Mouse (Mus musculus): Measurements from ENCODE around the gene Nf2.

Nf2 gene

DNA sequence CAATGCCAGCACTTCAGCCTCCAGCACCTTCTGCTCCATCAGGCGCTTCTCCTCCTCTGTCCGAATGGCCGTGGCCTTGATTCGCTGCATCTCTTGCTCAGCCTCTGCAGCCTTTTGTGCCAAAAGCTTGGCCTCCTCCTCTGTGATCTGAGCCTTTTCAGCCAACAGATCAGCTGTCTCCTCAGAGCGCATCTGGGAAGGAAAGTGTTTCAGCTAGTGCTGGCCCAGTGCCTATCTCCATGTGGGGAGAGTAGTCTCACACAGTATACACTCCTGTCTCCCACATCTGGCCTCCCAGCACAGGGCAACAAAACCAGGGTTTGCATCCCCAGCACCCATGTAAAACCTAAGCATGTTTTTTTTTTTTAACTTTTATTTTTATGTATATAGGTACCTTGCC lies 59.6 kb downstream of the Nf2 start:
- no peak for DNase-seq

DNA sequence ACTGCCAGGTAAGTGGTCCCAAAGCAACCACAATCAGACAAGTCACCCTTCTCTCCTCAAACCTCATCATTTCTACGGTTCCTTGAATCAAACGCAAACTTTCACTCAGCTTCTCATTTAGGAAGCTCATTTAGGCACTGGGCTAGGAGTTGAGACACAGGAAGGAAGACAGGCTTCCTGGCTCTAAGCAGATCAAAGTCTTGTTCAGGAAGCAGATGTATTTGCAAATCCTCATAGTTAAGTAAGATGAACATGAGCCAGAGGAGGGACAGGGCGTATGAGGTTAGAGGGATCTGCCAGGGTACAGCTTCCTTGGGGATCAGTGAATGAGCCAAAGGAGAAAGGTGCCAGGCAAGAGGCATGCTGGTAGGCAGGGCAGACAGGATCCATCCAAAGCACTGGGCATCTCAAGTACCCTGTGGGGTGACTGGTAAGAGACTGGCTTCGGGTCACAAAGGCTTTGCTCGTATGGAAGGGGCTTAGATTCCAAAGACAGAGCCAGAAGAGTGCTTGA lies 64.7 kb downstream of the Nf2 start:
- no peak for DNase-seq

DNA sequence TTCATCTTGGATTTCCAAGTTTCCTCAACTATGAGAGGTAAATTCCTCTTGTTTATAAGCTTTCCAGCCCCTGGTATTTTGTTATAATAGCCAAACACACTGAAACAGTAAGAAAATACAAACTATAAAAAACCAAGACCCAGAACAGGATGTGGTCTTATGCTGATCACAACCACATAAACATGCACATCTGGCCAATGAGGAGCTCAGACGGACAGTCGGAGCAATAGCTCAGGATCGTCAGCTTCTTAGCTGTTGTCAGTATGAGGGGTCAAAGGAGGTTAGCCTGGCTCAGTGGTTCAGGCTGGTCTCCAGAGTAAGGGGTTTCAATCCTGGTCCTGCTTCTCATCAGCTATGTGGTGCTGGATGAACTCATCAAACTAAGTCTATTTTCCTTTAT lies 66.2 kb downstream of the Nf2 start:
- no peak for DNase-seq

DNA sequence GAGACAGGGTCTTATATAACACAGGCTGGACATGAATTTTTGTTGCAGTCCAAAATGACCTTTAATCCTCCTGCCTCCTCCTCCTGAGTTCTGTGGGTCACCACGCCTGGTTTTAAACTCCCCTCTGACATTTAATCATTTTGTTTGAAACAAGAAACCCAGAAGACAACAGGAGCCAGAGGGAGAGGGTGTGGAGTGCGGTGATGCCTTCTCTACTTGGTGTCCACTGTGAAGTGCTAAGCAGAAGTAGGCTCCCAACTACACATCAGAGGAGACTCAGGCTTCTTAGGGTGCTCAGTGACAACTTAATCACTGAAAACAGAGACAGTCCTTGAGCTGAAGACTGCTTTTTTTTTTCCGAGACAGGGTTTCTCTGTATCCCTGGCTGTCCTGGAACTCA lies 68.4 kb downstream of the Nf2 start:
- DNase-seq = no peak

DNA sequence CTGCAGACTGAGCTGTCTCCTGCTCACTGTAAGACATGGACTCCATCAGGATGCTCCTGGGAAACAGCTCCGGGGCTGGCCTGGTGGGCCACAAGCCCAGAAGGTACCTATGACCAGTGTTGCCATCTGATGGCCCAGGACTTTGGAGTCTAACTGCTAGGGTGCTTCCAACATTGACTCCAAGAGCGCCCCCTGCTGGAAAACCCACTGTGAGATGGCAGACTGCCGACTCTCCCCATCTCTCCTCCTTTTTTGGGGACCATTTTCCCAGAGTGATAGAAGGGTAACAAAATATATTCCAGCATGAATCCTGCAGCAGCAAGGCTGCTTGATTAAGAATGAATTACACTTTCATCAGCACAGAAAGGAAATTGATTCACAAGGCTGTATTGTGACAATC lies 76.4 kb downstream of the Nf2 start:
- DNase-seq = peak; percentile 51

DNA sequence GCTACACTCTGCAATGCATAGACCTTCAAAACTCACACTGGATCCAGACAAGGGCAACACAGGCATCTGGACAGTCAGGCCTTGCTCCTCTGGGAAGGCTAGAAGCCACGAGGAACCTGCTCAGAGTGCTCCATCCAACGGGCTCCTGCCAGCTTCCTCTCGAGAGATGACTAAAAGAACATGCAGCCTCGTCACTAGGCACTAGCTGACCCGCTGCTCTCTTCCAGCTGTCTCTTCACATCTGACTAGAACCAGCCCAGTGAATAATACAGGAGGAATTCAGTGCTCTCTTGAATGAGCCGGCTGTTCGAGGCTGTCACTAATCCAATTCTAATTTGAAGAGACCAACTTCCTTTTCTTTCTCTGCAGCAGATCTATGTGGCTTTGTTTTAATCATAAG lies 77.6 kb downstream of the Nf2 start:
- no peak for DNase-seq

DNA sequence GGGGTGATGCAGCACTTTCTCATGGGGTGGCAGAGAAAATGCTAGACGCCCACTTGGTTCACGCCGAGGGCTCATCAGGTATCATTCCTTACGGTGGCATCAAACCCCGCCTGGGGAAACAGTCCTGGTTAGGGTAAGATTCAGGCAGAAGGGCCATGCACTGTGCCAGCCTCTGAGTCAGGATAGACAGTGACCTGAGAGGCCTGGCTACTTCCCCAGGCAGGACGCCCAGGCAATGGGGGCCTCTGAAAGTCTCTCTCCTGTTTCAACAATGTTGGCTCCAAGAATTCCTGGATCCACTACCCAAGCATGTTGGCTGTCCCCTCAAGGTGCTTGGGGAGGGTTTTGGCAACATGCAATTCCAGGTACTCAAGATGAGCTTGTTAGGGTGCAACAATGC lies 79.5 kb downstream of the Nf2 start:
- no peak for DNase-seq

DNA sequence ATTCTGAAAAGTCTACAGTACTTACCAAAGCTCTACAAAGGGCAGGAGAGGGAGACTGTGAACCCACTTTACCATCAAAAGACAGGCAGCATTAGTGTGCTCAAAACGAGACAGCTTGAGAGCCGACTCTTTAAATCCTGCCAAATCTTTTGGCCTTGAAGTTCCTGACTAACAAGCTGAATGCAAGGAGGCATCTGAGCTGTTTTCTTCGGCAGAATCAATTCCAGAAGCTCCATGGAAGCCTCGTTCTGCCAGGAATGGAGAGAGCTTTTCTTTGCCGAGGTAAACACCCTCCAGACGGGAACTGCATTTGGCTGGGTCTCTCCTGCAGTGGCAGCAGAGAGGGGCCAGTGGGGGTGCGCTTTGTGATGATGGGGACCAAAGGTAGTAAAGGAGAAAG lies 80.0 kb downstream of the Nf2 start:
- DNase-seq = no peak

DNA sequence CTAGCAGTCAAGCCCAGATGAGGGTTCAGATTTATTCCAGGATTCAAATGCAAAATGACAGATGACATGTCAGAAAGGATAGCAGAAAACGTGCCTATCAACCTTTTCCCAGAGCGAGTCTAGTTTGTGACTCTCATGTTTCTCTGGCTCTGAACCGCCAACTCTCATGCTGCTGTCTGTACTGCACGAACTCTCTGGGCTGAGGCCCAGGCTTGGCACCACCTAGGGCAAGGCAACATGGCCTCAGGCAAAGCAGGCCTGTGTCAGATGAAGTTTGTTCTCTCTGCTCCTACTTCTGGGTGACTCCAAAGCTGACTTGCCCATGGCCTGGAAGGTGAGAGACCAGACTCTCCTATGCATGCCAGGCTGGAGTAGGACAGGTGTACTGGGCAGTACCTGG lies 80.9 kb downstream of the Nf2 start:
- no peak for DNase-seq

DNA sequence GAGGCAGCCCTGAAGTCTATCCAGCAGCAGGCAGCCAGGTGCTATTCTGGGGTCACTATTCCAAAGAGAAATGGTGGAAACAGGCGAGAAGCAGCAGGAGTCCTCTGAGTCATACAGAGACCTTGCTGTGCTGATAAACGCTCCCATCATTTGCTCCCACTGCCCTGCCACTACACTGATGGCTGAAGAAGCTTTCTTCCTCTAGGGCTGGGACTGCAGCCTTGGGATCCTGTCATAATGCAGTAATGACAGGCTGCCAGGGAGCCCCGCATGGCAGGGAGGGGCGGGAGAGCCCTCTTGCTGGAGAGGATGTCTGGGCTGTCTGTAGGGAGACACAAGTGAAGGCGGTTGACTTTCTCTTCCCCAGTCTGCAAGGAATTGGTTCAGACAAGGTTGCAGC lies 84.9 kb downstream of the Nf2 start:
- no peak for DNase-seq

DNA sequence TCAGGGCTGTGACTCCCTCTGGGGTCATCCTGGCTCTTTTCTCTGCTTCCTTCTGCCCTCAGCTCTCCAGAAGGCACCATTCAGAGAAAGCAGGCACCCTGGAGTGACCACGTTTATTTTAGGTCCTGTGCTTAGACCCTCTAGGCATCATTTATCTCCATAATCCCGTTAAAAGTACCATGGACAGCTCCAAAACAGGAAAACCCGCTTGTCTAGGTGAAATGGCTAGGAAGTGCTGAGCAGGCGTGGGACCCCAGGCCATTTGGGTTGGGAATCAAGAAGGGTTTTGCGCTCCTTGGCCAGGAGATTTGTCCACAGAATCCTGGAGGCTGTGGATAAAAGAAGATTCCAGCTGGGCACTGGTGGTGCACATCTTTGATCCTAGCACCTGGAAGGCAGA lies 85.7 kb downstream of the Nf2 start:
- DNase-seq = no peak

DNA sequence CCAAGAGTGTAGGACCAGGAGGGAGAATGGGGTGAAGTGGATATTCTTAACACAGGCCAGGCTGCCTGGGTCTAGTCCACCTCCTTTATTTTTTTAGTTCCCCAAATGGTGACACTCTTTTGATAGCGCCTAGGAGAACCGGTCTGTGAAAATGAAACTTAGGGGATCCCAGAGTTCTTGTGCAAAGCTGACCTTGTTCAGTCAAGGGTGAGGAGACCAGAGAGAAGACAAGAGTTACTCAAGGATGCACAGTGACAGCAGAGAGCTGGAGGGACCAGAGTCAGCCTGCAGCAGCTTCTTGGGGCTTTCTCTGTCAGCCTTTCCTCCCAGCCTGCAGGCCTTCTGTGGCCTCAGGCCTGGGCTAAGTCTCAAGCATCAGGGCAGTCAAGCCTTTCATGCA lies 86.8 kb downstream of the Nf2 start:
- DNase-seq = no peak

DNA sequence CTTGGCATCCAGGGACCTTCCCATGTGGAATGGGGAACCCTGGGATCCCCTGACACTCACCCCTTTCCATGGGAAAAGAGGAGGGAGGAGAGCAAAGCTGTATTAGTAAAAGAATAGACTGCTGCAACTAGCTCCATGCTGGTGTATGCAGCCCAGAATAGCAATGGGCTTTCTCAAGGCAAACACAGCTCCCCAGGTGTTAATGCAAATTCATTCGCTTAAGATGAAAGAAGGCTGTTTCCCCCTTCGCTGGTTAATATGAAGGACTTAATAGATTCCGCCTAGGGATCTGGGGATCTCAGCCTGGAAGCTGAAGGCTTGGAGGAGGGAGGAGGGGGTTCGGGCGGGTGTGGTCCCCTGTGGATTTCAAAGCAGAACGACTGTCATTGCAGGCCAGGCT lies 87.3 kb downstream of the Nf2 start:
- no peak for DNase-seq

DNA sequence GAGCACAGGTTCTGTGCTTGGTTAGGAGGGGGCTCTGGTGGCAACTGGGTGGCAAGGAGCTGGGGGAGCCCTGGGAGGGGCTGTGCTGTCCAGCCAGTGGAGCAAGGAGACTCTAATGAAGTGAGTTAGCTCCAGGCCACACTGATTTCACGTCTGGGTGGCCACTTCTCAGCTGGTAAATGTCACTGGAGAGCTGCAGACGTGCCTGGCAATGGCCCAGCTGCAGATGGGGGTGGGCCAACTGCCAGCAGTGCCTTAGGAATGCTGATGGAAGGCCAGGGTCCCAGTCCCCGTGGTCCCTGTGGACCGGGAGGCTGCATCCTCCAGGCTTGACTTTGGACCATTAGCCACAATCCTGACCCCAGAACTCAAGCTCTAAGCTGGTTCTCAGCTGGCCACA lies 88.9 kb downstream of the Nf2 start:
- DNase-seq = no peak

DNA sequence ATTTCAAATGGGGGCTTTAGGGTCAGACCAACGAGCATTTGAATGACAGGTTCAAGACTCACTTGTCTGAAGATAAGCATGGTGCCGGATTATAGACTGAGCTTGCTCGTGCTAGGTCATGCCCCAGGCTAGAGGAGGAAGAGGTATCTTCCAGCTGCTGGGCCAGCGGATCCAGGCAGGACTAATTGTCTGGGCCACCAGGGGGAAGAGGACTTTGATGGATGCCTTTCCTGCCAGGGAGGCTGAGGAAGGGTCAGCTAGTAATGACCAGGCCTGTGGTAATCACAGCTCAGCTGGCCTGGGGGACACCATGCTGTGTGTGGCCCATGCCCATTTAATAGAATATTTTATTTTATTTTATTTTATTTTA lies 91.6 kb downstream of the Nf2 start:
- DNase-seq = no peak

DNA sequence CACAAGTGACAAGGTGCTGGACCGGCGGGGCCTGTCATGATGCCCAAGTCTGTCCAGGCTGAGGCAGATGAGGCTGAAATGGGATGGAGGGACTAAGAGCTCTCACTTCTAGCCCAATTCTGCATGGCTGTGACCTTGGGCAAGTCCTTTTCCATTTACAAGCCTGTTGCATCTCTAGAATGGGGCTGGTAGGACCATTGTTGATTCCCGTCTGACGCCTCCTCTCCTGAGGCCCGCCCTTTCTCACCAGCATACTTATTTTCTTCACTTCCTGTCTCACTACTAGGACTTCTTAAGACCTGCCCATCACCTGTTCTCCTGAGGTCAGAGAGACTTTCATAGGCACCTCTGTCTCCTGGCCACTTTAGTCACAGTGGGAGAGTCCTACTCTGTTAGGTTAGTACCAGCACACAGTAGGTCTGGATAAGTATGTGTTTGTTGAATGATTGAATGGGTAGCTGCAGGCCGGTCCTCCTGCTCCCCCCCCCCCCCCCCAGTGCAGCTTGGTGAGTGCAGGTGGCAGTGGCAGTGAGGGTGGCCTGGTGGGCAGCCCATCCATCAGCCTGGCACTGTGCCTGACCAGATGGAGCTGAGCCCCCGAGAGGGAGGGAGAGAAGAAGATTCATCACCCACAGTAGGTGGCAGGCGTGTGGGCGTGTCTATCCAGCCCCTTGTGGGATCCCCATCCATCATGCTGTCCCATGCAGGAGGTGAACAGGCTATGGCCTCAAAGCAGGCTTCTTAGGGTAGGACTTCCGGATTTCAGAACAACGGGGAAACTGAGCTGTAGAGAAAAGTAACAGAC lies 92.2 kb downstream of the Nf2 start:
- no peak for DNase-seq

DNA sequence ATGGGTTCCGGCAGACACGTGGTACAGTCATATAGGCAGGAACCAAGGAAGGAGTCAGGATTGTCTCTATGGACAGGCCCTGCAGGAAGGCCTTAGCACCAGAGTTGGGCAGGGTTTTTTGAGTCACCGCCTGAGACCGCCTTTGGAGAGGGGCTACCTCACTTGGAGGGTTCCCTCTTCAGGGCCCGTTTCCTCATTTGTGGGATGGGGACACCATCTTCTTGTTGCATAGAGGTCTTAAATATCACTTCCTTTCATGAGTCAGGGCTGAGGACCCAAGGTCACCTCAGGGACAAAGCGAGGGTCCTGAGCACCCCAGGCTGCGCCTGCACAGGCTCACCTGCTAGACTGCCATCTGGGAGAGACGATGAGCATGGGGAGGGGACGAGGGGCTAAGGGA lies 92.9 kb downstream of the Nf2 start:
- no peak for DNase-seq

DNA sequence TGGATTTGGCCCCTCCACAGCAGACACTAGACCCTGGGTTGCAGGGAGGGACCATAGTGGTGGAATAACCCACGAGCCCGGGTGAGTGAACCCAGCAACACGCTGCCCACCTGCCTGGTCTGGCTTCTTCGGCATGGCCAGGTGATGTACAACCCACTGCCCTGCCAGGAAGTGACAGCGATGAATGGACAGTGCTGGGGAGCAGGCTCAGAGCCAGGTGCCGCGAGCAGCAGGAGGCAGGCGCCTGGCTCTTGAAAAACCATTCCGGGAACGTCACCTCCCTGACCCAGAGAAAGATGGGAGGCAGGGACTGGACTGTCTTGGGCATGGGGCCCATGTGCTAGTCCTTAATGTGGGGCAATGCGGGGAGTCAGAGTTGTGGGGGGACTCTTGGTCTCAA lies 94.5 kb downstream of the Nf2 start:
- no peak for DNase-seq

DNA sequence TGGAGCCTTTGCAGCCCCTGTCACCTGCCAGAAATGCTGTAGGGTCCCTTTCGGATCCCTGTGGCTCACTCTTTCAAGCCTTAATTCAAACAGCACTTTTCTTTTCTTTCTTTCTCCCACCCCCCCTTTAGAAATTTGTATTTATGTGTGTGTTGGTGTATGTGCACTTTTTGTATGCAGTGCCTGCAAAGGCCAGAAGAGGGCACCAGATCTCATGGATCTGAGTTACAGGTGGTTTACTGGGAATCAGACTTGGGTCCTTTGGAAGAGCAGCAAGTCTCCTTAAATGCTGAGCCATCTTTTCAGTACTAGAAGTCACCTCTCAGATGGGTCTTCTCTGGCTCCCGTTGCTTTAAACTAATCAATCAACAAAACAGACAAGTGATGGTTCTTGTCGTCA lies 95.3 kb downstream of the Nf2 start:
- DNase-seq = no peak

DNA sequence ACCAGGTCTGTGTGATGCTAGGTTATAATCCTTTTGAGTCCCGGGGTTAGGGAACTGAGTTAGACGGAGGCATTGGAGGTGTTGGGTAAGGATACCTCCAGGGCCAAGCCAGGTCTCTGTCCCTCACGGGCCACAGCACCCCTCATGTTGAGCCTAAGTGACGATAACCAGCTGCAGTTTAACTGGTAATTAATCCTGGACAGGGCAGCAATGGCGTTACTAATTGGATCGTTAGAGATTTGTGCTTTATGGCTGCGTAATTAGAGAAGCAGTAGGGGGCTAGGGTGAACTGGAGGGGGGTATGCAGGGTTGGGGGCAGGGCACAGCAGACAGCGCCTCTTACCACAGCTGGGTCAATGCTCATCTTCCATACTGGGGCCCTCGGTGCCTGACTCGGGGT lies 96.5 kb downstream of the Nf2 start:
- DNase-seq = no peak

DNA sequence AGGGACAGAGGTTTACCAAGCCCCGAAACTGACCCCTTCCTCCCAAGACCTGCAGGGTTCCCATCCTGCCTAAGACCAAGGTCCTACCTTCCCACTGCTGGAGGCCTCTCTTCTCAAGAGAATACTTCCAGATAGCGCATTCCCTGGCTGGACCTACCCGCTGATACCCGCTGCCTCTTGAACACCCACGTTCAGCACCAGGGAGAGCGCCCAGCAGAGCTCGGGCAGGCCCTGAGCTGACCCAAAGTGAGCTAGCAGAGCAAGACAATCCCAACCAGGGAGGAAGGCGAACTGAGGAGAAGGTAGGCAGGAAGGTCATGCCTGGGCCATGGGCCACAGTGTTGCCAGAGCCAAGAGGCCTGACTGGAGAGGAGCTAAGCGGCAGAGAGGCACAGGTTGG lies 99.1 kb downstream of the Nf2 start:
- no peak for DNase-seq

DNA sequence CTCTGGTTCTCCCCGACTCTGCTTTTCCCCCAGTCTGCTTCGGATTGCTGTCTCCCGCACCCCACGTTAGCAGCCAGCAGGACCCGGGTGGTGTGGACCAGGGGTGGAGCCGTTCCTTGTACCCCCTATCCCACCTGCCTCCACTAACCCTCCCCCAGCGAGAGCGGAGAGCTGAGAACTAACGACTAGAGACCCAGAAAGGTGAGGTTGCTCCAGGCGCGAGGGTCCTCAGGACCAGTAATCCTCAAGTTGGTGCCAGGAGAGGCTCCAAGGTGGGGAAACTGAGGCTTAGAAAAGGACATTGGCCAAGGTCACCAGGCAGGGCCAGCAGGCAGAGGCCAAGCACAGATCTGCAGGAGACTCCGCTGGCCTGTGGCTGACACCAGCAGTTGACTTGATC lies 102.1 kb downstream of the Nf2 start:
- DNase-seq = no peak

DNA sequence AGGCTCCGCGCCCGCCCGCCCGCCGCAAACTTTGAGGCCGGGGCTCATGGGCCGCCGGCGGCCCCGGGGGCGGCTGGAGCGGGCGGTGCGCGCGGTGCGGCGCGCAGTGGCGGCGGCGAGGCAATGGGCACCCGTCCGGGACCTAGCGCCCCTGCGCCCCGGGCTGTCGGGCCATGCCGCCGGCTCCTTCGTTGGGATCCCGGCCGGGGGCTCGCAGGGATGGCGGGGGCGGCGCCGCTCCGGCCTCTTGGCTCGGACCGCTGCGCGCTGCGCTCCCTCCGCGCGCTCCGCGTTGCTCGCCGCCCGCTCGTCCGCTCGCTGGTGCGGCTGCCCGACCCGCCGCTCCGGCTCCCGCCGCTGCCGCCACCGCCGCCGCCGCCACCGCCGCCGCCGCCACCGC lies 102.6 kb downstream of the Nf2 start, which contains the start of gene Cabp7:
Gene Cabp7, minus strand, starts transcription at position 46 of the 400 bp plus-strand sequence.
- no peak for DNase-seq

DNA sequence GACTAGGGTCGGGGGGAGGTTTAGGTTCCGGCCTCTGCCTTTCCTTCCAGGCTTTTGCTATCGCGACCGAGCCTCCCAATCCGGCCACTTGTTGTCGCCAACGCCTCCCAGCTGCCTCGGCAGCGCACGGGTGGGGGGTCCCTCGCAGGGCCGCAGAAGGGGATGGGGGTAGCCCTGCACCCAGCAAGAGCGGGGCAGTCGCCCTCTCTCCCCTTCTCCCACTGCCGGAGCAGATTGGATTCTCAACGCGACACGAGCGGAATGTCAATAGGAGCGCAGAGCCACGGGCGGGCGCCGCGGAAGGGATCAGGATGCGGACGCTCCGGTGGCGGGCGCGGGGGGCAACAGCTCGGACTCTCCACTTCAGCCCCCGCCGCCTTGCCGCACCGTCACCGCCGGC lies 103.4 kb downstream of the Nf2 start:
- no peak for DNase-seq

DNA sequence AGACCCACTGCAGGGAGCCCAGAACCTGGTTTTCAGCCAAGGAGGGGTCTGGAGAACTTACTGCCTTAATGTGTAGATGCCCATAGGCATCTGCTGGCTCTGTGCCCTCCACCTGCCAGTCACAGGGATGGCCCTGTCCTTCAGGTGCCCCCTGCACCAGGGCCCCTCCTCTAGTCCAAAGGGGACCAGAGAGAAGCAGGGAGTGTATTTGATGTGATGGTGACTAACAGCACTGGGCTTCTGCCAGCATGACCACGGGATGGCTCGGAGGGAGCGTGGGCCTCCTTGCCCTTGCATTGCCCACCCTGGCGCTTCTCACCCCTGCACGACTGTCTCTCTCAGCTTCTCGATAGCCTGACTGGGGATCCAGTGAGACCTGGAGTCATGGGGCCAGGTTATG lies 104.6 kb downstream of the Nf2 start:
- DNase-seq = no peak

Data from right cerebral cortex, adult 18-20 months (tissue).